Mouse (Mus musculus): ENCODE data around the gene Gimap4. TPM values are rescaled to one million over a fixed set of nuclear protein-coding genes. Genes with fewer than 3 reads are reported as not detected.

Gimap4 gene
- polyA plus RNA-seq (2015; fragmentation: Nextera tagmentation; extraction: Ambion mirVana): 19.3 and 22.2 TPM in 2 replicates

DNA sequence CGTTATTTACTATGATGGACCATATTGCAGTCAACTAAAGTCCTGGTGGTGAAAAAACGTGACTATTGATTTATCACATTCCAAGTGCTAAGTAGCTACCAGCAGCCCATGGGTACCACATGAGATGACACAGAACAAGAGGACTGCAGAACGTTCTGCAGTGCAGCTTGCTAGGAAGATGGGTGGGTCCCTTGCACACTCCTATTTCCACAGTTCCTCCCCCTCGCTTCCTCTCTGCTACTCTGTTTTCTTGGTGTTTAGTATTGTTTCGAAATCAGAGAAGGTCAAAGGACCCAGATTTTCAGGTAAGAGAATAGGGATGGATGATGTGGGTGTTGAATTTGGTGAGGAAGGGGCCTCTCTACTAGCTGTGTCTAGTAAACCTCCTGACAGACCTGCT, at the start of gene Gimap4:
TSS of gene Gimap4 (plus strand) at position 231 of the 400 bp plus-strand sequence.
- Histone ChIP-seq H3K36me3 (ENCODE audit: control insufficient read depth, insufficient read depth, low read length) (no peaks in the 10 kb centered on the region), H3K4me3 (replicated peaks; ENCODE audit: low read length) (no peak within 1 kb of the TSS), H3K4me2 (ENCODE audit: low read depth, low read length) (no peak within 1 kb of the TSS), H3K9ac (ENCODE audit: low read length) (no peak within 1 kb of the TSS), H3K9me3 (replicated peaks; ENCODE audit: control insufficient read depth, low read length) (no peaks in the 10 kb centered on the region), H3K27me3 (ENCODE audit: control insufficient read depth, insufficient read depth, low read length) (no peaks in the 10 kb centered on the region), H3K4me1 (ENCODE audit: control insufficient read depth, insufficient read depth, low read length) (no peaks in the 10 kb centered on the region), H3K27ac (ENCODE audit: low read length) (no peak within 1 kb of the TSS)
- no peak for ATAC-seq (ENCODE audit: insufficient read depth, low FRiP score)
- WGBS: 64% methylated on average over 5 of the region's 5 CpGs

DNA sequence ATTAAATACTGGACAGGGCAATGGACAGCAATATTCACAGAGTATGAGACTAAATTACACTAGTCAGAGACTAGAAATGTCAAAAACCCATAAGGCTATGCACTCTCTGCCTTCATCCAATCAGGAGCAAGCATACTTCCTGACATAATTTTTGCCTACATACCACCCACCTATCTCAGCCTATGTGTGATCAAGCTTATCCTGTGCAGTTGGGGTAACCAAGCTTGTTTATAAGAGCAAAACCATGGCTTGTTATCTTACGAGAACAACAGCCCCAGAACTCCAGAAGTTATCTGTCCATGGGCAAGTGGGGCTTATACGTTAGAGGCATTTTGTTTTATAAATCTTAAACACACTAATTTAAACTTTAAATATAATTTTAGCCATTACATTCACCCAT, 49.2 kb upstream of the Gimap4 start:
- H3K4me2 ChIP-seq (ENCODE audit: low read depth, low read length): no peak overlapping the region
- ATAC-seq (ENCODE audit: insufficient read depth, low FRiP score): no peak
- no peaks in the 10 kb centered on the region for H3K27me3 ChIP-seq (ENCODE audit: control insufficient read depth, insufficient read depth, low read length)
- no peaks in the 10 kb centered on the region for H3K9me3 ChIP-seq (replicated peaks; ENCODE audit: control insufficient read depth, low read length)
- H3K27ac ChIP-seq (ENCODE audit: low read length): no peak overlapping the region
- WGBS: 80% methylated on average over 2 of the region's 2 CpGs
- no peaks in the 10 kb centered on the region for H3K4me1 ChIP-seq (ENCODE audit: control insufficient read depth, insufficient read depth, low read length)
- H3K9ac ChIP-seq (ENCODE audit: low read length): no peak overlapping the region
- no peaks in the 10 kb centered on the region for H3K36me3 ChIP-seq (ENCODE audit: control insufficient read depth, insufficient read depth, low read length)
- H3K4me3 ChIP-seq (replicated peaks; ENCODE audit: low read length): no peak overlapping the region

GRCm38 (mm10) chr6:48636515-48636914, 47.8 kb upstream of the Gimap4 start:
- Histone ChIP-seq H3K27ac (ENCODE audit: low read length) (no peak overlapping the region), H3K36me3 (ENCODE audit: control insufficient read depth, insufficient read depth, low read length) (no peaks in the 10 kb centered on the region), H3K4me2 (ENCODE audit: low read depth, low read length) (no peak overlapping the region), H3K4me3 (replicated peaks; ENCODE audit: low read length) (no peak overlapping the region), H3K9me3 (replicated peaks; ENCODE audit: control insufficient read depth, low read length) (no peaks in the 10 kb centered on the region), H3K27me3 (ENCODE audit: control insufficient read depth, insufficient read depth, low read length) (no peaks in the 10 kb centered on the region), H3K4me1 (ENCODE audit: control insufficient read depth, insufficient read depth, low read length) (no peaks in the 10 kb centered on the region), H3K9ac (ENCODE audit: low read length) (no peak overlapping the region)
- no peak for ATAC-seq (ENCODE audit: insufficient read depth, low FRiP score)
- WGBS: 70% methylated on average over 6 of the region's 6 CpGs

DNA sequence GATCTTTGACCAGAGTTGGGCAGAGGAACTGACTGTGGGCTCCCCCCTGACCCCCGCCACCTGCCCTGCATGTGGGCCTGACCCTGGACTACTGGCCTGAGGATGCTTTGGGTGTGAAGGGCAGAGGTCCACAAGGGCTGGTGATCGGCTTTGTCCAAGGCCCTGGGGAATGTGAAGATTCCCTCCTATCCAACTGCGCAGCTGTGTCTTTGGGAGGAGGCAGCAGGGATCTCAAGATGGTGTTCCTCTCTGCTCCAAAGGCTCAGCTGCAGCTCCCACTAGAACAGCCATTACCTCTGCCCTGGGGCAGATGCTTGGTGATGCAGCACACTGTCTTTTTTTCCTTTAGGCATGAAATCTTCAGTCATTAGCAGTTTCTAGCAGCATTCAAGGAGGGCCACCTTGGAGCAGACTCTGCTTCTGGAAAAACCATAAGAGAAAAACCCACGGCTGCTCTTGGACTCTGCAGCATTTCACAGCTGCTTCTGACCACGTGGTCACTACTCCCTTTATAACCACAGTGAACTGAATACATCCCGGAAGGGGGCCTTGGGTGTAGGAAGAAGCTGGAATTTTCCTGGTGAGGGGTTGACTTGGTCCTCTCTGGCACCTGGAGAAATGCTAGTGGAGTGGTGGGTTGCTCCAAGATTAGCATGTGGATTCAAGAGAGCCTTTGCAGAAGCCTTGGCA, 46.4 kb upstream of the Gimap4 start:
- no peak for ATAC-seq (ENCODE audit: insufficient read depth, low FRiP score)

DNA sequence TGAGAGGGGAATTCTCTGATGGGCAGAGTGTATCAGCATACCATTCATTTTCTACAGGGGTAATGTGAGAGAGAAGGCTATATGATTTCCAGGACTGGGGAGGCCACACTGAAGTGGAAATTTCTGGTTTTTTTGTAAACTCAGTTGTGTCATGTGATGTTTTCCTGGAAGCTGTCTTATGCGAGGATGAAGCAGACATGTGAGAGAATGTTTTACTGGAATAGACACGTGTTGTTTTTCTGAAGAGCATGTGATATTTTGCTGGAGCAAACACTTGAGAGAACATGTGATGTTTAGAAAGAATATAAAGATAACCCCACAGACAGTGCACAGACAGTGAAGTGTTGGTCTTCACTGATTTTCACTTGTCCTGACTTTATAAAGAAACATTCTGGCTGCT, 45.8 kb upstream of the Gimap4 start:
- Histone ChIP-seq H3K27ac (ENCODE audit: low read length) (no peak overlapping the region), H3K27me3 (ENCODE audit: control insufficient read depth, insufficient read depth, low read length) (no peaks in the 10 kb centered on the region), H3K4me1 (ENCODE audit: control insufficient read depth, insufficient read depth, low read length) (no peaks in the 10 kb centered on the region), H3K4me3 (replicated peaks; ENCODE audit: low read length) (no peak overlapping the region), H3K4me2 (ENCODE audit: low read depth, low read length) (no peak overlapping the region), H3K9ac (ENCODE audit: low read length) (no peak overlapping the region), H3K9me3 (replicated peaks; ENCODE audit: control insufficient read depth, low read length) (no peaks in the 10 kb centered on the region), H3K36me3 (ENCODE audit: control insufficient read depth, insufficient read depth, low read length) (no peaks in the 10 kb centered on the region)
- no peak for ATAC-seq (ENCODE audit: insufficient read depth, low FRiP score)
- WGBS: 73% methylated on average over 2 of the region's 2 CpGs

More for the DNA sequence above, 46.4 kb upstream of the Gimap4 start:
- Histone ChIP-seq H3K27ac (ENCODE audit: low read length) (no peak overlapping the region), H3K27me3 (ENCODE audit: control insufficient read depth, insufficient read depth, low read length) (no peaks in the 10 kb centered on the region), H3K36me3 (ENCODE audit: control insufficient read depth, insufficient read depth, low read length) (no peaks in the 10 kb centered on the region), H3K4me2 (ENCODE audit: low read depth, low read length) (no peak overlapping the region), H3K9me3 (replicated peaks; ENCODE audit: control insufficient read depth, low read length) (no peaks in the 10 kb centered on the region), H3K4me1 (ENCODE audit: control insufficient read depth, insufficient read depth, low read length) (no peaks in the 10 kb centered on the region), H3K4me3 (replicated peaks; ENCODE audit: low read length) (no peak overlapping the region), H3K9ac (ENCODE audit: low read length) (no peak overlapping the region)
- WGBS: 64% methylated on average over 6 of the region's 6 CpGs

DNA sequence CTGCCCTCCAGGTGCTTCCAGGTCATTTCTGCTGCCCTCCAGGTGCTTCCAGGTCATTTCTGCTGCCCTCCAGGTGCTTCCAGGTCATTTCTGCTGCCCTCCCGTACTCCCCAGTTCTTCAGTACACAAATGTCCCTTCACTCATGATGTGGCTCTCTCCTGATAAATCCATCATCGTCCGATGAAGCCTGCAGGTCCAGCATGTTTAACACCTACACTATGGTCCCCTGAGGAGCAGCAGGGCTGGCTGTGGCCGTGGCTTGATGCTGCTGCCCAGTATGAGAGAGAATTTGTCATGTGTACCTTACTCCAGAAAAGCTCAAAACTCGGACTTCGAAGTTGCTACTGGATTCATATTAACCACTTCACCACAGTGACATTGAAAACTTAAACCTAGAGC, 43.0 kb upstream of the Gimap4 start:
- Histone ChIP-seq H3K4me1 (ENCODE audit: control insufficient read depth, insufficient read depth, low read length) (no peaks in the 10 kb centered on the region), H3K27me3 (ENCODE audit: control insufficient read depth, insufficient read depth, low read length) (no peaks in the 10 kb centered on the region), H3K9ac (ENCODE audit: low read length) (no peak overlapping the region), H3K27ac (ENCODE audit: low read length) (no peak overlapping the region), H3K4me2 (ENCODE audit: low read depth, low read length) (no peak overlapping the region), H3K9me3 (replicated peaks; ENCODE audit: control insufficient read depth, low read length) (no peaks in the 10 kb centered on the region), H3K4me3 (replicated peaks; ENCODE audit: low read length) (no peak overlapping the region), H3K36me3 (ENCODE audit: control insufficient read depth, insufficient read depth, low read length) (no peaks in the 10 kb centered on the region)
- 69% methylated on average over 6 of the region's 6 CpGs for WGBS
- ATAC-seq (ENCODE audit: insufficient read depth, low FRiP score): no peak

DNA sequence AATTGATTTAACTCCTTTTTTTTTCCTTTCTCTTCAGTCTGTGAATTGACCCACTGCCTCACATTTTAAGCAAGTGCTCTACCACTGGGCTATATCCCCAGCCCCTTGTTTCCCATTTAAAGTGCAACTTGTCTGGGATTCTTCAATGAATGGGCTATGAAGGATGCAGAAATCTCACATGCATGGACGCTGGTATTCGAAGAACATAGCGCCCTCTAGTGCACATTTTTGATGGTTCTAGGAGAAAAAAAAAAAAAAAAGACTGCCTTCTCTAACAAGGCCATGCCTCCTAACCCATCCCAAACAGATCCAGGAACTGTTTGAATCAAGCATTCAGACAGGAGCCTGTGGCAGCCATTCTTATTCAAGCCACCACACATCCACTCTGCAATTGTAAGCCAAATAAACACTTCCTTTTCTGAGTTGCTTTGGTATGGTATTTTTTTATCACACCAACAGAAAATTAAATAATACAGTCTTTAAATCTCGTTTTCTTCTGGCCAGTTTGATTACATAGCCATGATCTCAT, 41.5 kb upstream of the Gimap4 start:
- no peaks in the 10 kb centered on the region for H3K4me1 ChIP-seq (ENCODE audit: control insufficient read depth, insufficient read depth, low read length)
- H3K4me2 ChIP-seq (ENCODE audit: low read depth, low read length): no peak overlapping the region
- H3K4me3 ChIP-seq (replicated peaks; ENCODE audit: low read length): no peak overlapping the region
- WGBS: 21% methylated on average over 4 of the region's 4 CpGs
- H3K27me3 ChIP-seq (ENCODE audit: control insufficient read depth, insufficient read depth, low read length): no peaks in the 10 kb centered on the region
- H3K36me3 ChIP-seq (ENCODE audit: control insufficient read depth, insufficient read depth, low read length): no peaks in the 10 kb centered on the region
- no peaks in the 10 kb centered on the region for H3K9me3 ChIP-seq (replicated peaks; ENCODE audit: control insufficient read depth, low read length)
- no peak overlapping the region for H3K9ac ChIP-seq (ENCODE audit: low read length)
- ATAC-seq (ENCODE audit: insufficient read depth, low FRiP score): no peak
- no peak overlapping the region for H3K27ac ChIP-seq (ENCODE audit: low read length)

- H3K9me3 ChIP-seq (replicated peaks; ENCODE audit: control insufficient read depth, low read length): no peaks in the 10 kb centered on the region
- H3K4me3 ChIP-seq (replicated peaks; ENCODE audit: low read length): no peak overlapping the region
- H3K9ac ChIP-seq (ENCODE audit: low read length): 0 out of 2 replicates have a peak overlapping the region, but pooled peaks have one; percentile 9
- H3K4me1 ChIP-seq (ENCODE audit: control insufficient read depth, insufficient read depth, low read length): no peaks in the 10 kb centered on the region
- H3K27me3 ChIP-seq (ENCODE audit: control insufficient read depth, insufficient read depth, low read length): no peaks in the 10 kb centered on the region
- no peaks in the 10 kb centered on the region for H3K36me3 ChIP-seq (ENCODE audit: control insufficient read depth, insufficient read depth, low read length)
- no peak overlapping the region for H3K4me2 ChIP-seq (ENCODE audit: low read depth, low read length)
- ATAC-seq (ENCODE audit: insufficient read depth, low FRiP score): no peak
- WGBS: 12% methylated on average over 12 of the region's 12 CpGs
- H3K27ac ChIP-seq (ENCODE audit: low read length): no peak overlapping the region
These were observed 38.6 kb upstream of the Gimap4 start for GRCm38 (mm10) chr6:48645660-48646308.

DNA sequence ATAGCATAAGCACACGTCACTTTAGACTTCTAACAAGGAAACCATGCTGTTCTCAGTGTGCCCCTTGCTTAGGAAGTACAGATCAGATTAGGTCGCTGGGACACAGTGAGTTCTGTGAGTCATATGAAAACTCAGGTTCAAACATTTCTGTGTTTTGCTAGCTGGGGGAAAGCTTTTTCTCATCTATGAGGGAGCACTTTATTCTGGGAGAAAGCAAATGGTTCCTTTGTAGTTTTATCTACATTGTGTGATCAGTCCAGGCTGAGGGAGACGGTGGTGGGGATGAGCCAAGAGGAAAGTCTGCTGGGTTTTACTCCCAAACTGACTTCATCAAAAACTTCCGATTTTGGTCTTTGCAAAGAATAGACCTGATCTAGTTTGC, 38.0 kb upstream of the Gimap4 start:
- ATAC-seq (ENCODE audit: insufficient read depth, low FRiP score): no peak
- Histone ChIP-seq H3K4me2 (ENCODE audit: low read depth, low read length) (no peak overlapping the region), H3K9ac (ENCODE audit: low read length) (no peak overlapping the region), H3K27me3 (ENCODE audit: control insufficient read depth, insufficient read depth, low read length) (no peaks in the 10 kb centered on the region), H3K9me3 (replicated peaks; ENCODE audit: control insufficient read depth, low read length) (no peaks in the 10 kb centered on the region), H3K36me3 (ENCODE audit: control insufficient read depth, insufficient read depth, low read length) (no peaks in the 10 kb centered on the region), H3K4me3 (replicated peaks; ENCODE audit: low read length) (no peak overlapping the region), H3K27ac (ENCODE audit: low read length) (no peak overlapping the region), H3K4me1 (ENCODE audit: control insufficient read depth, insufficient read depth, low read length) (no peaks in the 10 kb centered on the region)
- 78% methylated on average over 4 of the region's 4 CpGs for WGBS

All from stomach, embryonic 16.5 days (tissue).